In genomic region chr2:84688080-84688844, GRCm38 (mm10) we compare ENCODE assay signal across 26 mouse cellular contexts. TPM values are rescaled to one million over a fixed set of nuclear protein-coding genes. Genes with fewer than 3 reads are reported as not detected.
"Had no signal": no experiment of that assay in that cellular context is flagged by ENCODE, and none has a peak within 500 bp of the region (broad histone marks: within the 10 kb centered on the region; RNA-seq: fewer than 3 reads in every experiment).

No protein-coding gene starts in this region.

- H3K9ac ChIP-seq: lung, embryonic 15.5 days; neural tube, embryonic 13.5 days had no signal

- H3K9me3 ChIP-seq: lung, embryonic 15.5 days; neural tube, embryonic 13.5 days had no signal

- H3K4me1 ChIP-seq: lung, embryonic 15.5 days; neural tube, embryonic 13.5 days had no signal

- ATAC-seq: intestine, embryonic 16.5 days; midbrain, embryonic 16.5 days had no signal

- H3K4me2 ChIP-seq: lung, embryonic 15.5 days; midbrain, embryonic 11.5 days; neural tube, embryonic 13.5 days had no signal

- H3K4me3 ChIP-seq: left cerebral cortex, adult 2 months; lung, embryonic 15.5 days; myocyte; neural tube, embryonic 13.5 days had no signal

- DNase-seq: kidney, adult 2 months; kidney, postnatal 36 days; layer of hippocampus, postnatal 36 days; lung, adult 18-20 months; lung, postnatal 10 days; lung, postnatal 4 days; thymus, adult 18-20 months; thymus, postnatal 4 days had no signal

- H3K27me3 ChIP-seq: lung, embryonic 15.5 days; neural tube, embryonic 13.5 days had no signal

- H3K27ac ChIP-seq: kidney, postnatal 0 days; left cerebral cortex, adult 2 months; lung, embryonic 15.5 days; neural tube, embryonic 13.5 days had no signal

RNA-seq across cellular contexts. Expression of gene Gm28635, which starts 10.4 kb away (rescaled TPM):
- total RNA-seq: megakaryocyte progenitor cell, adult 5-6 weeks; megakaryocyte-erythroid progenitor cell, adult 5-6 weeks; monocyte, adult 5-6 weeks had no signal
- polyA plus RNA-seq: intestine, embryonic 16.5 days; kidney, adult 2 months; kidney, embryonic 14.5 days; kidney, postnatal 0 days; limb, embryonic 11.5 days; limb, embryonic 14.5 days; lung, embryonic 15.5 days; midbrain, embryonic 11.5 days; midbrain, embryonic 16.5 days; myocyte; neural tube, embryonic 13.5 days; small intestine, adult 2 months; spleen, adult 2 months; stomach, embryonic 16.5 days; testis, adult 2 months had no signal
